Mouse (Mus musculus): Measurements from ENCODE around the gene Tmem210. TPM values are rescaled to one million over a fixed set of nuclear protein-coding genes. Genes with fewer than 3 reads are reported as not detected.

The Tmem210 gene
- polyA plus RNA-seq, 1 experiment: not detected

GRCm38 (mm10) chr2:25326036-25326435 lies 38.1 kb downstream of the Tmem210 start:
- TF ChIP-seq CTCF (IDR thresholded peaks at IDR 0.05; ENCODE audit: borderline replicate concordance, extremely low read depth, insufficient read depth, insufficient read length) (no peak), POLR2A (IDR thresholded peaks at IDR 0.05; ENCODE audit: borderline replicate concordance, extremely low read depth, insufficient read depth, insufficient read length, poor library complexity, severe bottlenecking) (no peak)
- no peak for DNase-seq (ENCODE audit: low read depth)

- peak; percentile 63 for DNase-seq (ENCODE audit: low read depth)
- TF ChIP-seq CTCF (IDR thresholded peaks at IDR 0.05; ENCODE audit: borderline replicate concordance, extremely low read depth, insufficient read depth, insufficient read length): peak; percentile 60
- TF ChIP-seq POLR2A (IDR thresholded peaks at IDR 0.05; ENCODE audit: borderline replicate concordance, extremely low read depth, insufficient read depth, insufficient read length, poor library complexity, severe bottlenecking): no peak
Observed at GRCm38 (mm10) chr2:25328440-25328839, 40.5 kb downstream of the Tmem210 start.

GRCm38 (mm10) chr2:25331470-25331869 lies 43.5 kb downstream of the Tmem210 start:
- DNase-seq (ENCODE audit: low read depth): peak; percentile 5
- TF ChIP-seq CTCF (IDR thresholded peaks at IDR 0.05; ENCODE audit: borderline replicate concordance, extremely low read depth, insufficient read depth, insufficient read length) (no peak), POLR2A (IDR thresholded peaks at IDR 0.05; ENCODE audit: borderline replicate concordance, extremely low read depth, insufficient read depth, insufficient read length, poor library complexity, severe bottlenecking) (no peak)

- TF ChIP-seq CTCF (IDR thresholded peaks at IDR 0.05; ENCODE audit: borderline replicate concordance, extremely low read depth, insufficient read depth, insufficient read length) (0 out of 2 replicates have a peak, but pooled peaks have one; percentile 25), POLR2A (IDR thresholded peaks at IDR 0.05; ENCODE audit: borderline replicate concordance, extremely low read depth, insufficient read depth, insufficient read length, poor library complexity, severe bottlenecking) (peak; percentile 74; the same call in 1 of the 2 replicates)
- DNase-seq (ENCODE audit: low read depth): peak; percentile 100
Observed at GRCm38 (mm10) chr2:25332286-25333160, 44.6 kb downstream of the Tmem210 start, which contains the start of gene Man1b1. Gene Man1b1, plus strand, starts transcription at chr2:25332338.

- DNase-seq (ENCODE audit: low read depth): no peak
- no peak for TF ChIP-seq CTCF (IDR thresholded peaks at IDR 0.05; ENCODE audit: borderline replicate concordance, extremely low read depth, insufficient read depth, insufficient read length)
- no peak for TF ChIP-seq POLR2A (IDR thresholded peaks at IDR 0.05; ENCODE audit: borderline replicate concordance, extremely low read depth, insufficient read depth, insufficient read length, poor library complexity, severe bottlenecking)
Observed at GRCm38 (mm10) chr2:25333569-25333968, 45.6 kb downstream of the Tmem210 start.

GRCm38 (mm10) chr2:25338303-25338702 lies 50.4 kb downstream of the Tmem210 start:
- no peak for TF ChIP-seq CTCF (IDR thresholded peaks at IDR 0.05; ENCODE audit: borderline replicate concordance, extremely low read depth, insufficient read depth, insufficient read length)
- no peak for TF ChIP-seq POLR2A (IDR thresholded peaks at IDR 0.05; ENCODE audit: borderline replicate concordance, extremely low read depth, insufficient read depth, insufficient read length, poor library complexity, severe bottlenecking)
- DNase-seq (ENCODE audit: low read depth): no peak

Other genes with a start within 250 kb of the Tmem210 start
- gene Nsmf, start 233.8 kb upstream of the Tmem210 start, polyA plus RNA-seq (2012; rRNA removed): 194 and 297 TPM in 2 replicates
- gene Entpd8, start 207.8 kb upstream of the Tmem210 start, polyA plus RNA-seq (2012; rRNA removed): 0.11 and 0.18 TPM in 2 replicates
- gene Noxa1, start 193.0 kb upstream of the Tmem210 start, polyA plus RNA-seq (2012; rRNA removed): 0.04 TPM in 2 replicates
- gene Nrarp, start 107.4 kb upstream of the Tmem210 start, polyA plus RNA-seq (2012; rRNA removed): 50.0 and 58.5 TPM in 2 replicates
- gene Tor4a, start 91.3 kb upstream of the Tmem210 start, polyA plus RNA-seq (2012; rRNA removed): 1.9 and 2.0 TPM in 2 replicates
- gene Nelfb, start 76.7 kb upstream of the Tmem210 start, polyA plus RNA-seq (2012; rRNA removed): 78.9 and 91.3 TPM in 2 replicates
- gene Stpg3, start 73.5 kb upstream of the Tmem210 start, polyA plus RNA-seq (2012; rRNA removed): not detected in 2 replicates
- 0.10 and 0.14 TPM in 2 replicates for gene Fam166a, start 69.4 kb upstream of the Tmem210 start, polyA plus RNA-seq (2012; rRNA removed)
- gene Tubb4b, start 63.4 kb upstream of the Tmem210 start, polyA plus RNA-seq (2012; rRNA removed): 449 and 524 TPM in 2 replicates
- not detected in 2 replicates for gene Slc34a3, start 53.8 kb upstream of the Tmem210 start, polyA plus RNA-seq (2012; rRNA removed)
- not detected in 2 replicates for gene Rnf224, start 51.4 kb upstream of the Tmem210 start, polyA plus RNA-seq (2012; rRNA removed)
- 127 and 148 TPM in 2 replicates for gene Rnf208, start 45.9 kb upstream of the Tmem210 start, polyA plus RNA-seq (2012; rRNA removed)
- gene Cysrt1, start 45.7 kb upstream of the Tmem210 start, polyA plus RNA-seq (2012; rRNA removed): 0.10 and 0.67 TPM in 2 replicates
- gene AL732309.1, start 41.3 kb upstream of the Tmem210 start, polyA plus RNA-seq (2012; rRNA removed): 19.1 and 22.6 TPM in 2 replicates
- 26.4 and 32.2 TPM in 2 replicates for gene Tmem203, start 32.7 kb upstream of the Tmem210 start, polyA plus RNA-seq (2012; rRNA removed)
- gene Tprn, start 25.5 kb upstream of the Tmem210 start, polyA plus RNA-seq (2012; rRNA removed): 7.7 and 13.0 TPM in 2 replicates
- 105 and 160 TPM in 2 replicates for gene Ssna1, start 15.7 kb upstream of the Tmem210 start, polyA plus RNA-seq (2012; rRNA removed)
- gene Anapc2, start 15.7 kb upstream of the Tmem210 start, polyA plus RNA-seq (2012; rRNA removed): 131 and 149 TPM in 2 replicates
- gene Lrrc26, start 1.8 kb downstream of the Tmem210 start, polyA plus RNA-seq (2012; rRNA removed): 0.07 TPM in 1 of 2 replicates, not detected in the other
- gene Grin1, start 31.0 kb downstream of the Tmem210 start, polyA plus RNA-seq (2012; rRNA removed): 24.4 and 47.2 TPM in 2 replicates
- 22.5 and 37.0 TPM in 2 replicates for gene Man1b1, start 44.2 kb downstream of the Tmem210 start, polyA plus RNA-seq (2012; rRNA removed)
- gene Dpp7, start 68.2 kb downstream of the Tmem210 start, polyA plus RNA-seq (2012; rRNA removed): 35.3 and 57.1 TPM in 2 replicates
- 2.4 TPM in 2 replicates for gene Uap1l1, start 77.5 kb downstream of the Tmem210 start, polyA plus RNA-seq (2012; rRNA removed)
- gene Sapcd2, start 84.2 kb downstream of the Tmem210 start, polyA plus RNA-seq (2012; rRNA removed): 20.1 and 48.8 TPM in 2 replicates
- gene Entpd2, start 107.7 kb downstream of the Tmem210 start, polyA plus RNA-seq (2012; rRNA removed): 2.2 and 2.3 TPM in 2 replicates
- gene Npdc1, start 111.2 kb downstream of the Tmem210 start, polyA plus RNA-seq (2012; rRNA removed): 621 and 644 TPM in 2 replicates
- gene Fut7, start 135.1 kb downstream of the Tmem210 start, polyA plus RNA-seq (2012; rRNA removed): 0.42 and 0.57 TPM in 2 replicates
- gene Abca2, start 140.6 kb downstream of the Tmem210 start, polyA plus RNA-seq (2012; rRNA removed): 29.8 and 60.6 TPM in 2 replicates
- gene Clic3, start 168.7 kb downstream of the Tmem210 start, polyA plus RNA-seq (2012; rRNA removed): 1.1 and 1.9 TPM in 2 replicates
- gene Paxx, start 172.9 kb downstream of the Tmem210 start, polyA plus RNA-seq (2012; rRNA removed): 109 and 142 TPM in 2 replicates
- gene Ptgds, start 181.9 kb downstream of the Tmem210 start, polyA plus RNA-seq (2012; rRNA removed): 60.4 and 73.5 TPM in 2 replicates
- gene Lcn12, start 205.8 kb downstream of the Tmem210 start, polyA plus RNA-seq (2012; rRNA removed): not detected in 2 replicates
- 27.8 and 61.1 TPM in 2 replicates for gene Fbxw5, start 212.6 kb downstream of the Tmem210 start, polyA plus RNA-seq (2012; rRNA removed)
- 1.9 and 3.6 TPM in 2 replicates for gene C8g, start 213.6 kb downstream of the Tmem210 start, polyA plus RNA-seq (2012; rRNA removed)